Mouse (Mus musculus): ENCODE results near the gene Tll1. TPM values are rescaled to one million over a fixed set of nuclear protein-coding genes. Genes with fewer than 3 reads are reported as not detected.

Tll1 gene
- total and polyA plus RNA-seq, 3 experiments, result 0.29 to 1.2 (median 0.66) TPM

DNA sequence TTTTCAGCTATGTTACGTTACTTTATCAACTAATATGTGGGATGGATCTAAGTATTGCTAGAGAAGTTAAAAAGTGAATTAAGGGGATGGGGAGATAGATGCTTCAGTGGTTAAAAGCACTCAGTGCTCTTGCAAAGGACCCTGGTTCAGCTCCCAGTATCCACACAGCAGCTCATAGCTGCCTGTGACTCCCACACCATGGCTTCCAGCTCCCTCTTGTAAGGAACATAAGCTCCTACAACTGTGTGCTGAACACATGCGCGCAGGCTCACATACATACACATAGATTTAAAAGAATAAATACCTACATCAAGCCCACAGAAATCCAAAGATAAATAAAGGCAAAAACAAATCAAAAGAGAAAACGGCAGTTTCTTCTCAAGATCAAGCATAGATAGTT is 148.5 kb downstream of the Tll1 start:
- no peaks in the 10 kb centered on the region for H3K79me2 ChIP-seq (replicated peaks; ENCODE audit: control insufficient read depth, insufficient read depth, low read length)
- no peaks in the 10 kb centered on the region for H3K27me3 ChIP-seq (ENCODE audit: control insufficient read depth, insufficient read depth, low read length)
- intact Hi-C loops (cut with DNase I), result no loop called here
- H3K36me3 ChIP-seq (ENCODE audit: control insufficient read depth, insufficient read depth, low read length), result no peaks in the 10 kb centered on the region
- no peak overlapping the region for H3K27ac ChIP-seq
- no peak overlapping the region for H3K9ac ChIP-seq (ENCODE audit: low read depth, low read length)
- H3K4me1 ChIP-seq (ENCODE audit: control insufficient read depth, insufficient read depth, low read length), result no peaks in the 10 kb centered on the region
- H3K4me3 ChIP-seq, result no peak overlapping the region
- TF ChIP-seq CTCF (IDR thresholded peaks at IDR 0.05) (no peak), POLR2A (IDR thresholded peaks at IDR 0.05; ENCODE audit: insufficient read depth, low read depth, low read length) (no peak), EP300 (IDR thresholded peaks at IDR 0.05; ENCODE audit: insufficient read depth, low read depth, low read length) (no peak)
- DNase-seq, result no peak
- WGBS, result 84% methylated on average over 4 of the region's 4 CpGs

DNA sequence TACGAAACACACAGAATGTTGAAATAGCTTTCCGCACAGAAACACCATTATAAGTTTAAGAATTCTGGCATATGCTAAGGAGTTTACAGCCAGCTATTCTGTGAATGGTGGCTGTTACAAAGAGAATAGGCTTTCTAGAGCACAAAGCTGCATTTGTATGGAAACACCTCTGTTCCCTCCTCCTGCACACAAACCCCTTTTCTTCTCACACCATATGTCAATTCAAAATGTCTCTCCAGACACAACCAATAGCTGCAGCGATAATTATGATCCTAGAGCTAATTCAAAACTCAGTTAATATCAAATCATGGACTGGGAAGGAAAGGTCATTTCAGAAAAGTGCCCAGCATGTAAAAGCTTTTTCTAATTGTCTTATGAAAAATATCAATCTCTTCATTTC is 157.5 kb downstream of the Tll1 start:
- DNase-seq, result no peak
- no peak overlapping the region for H3K27ac ChIP-seq
- H3K9ac ChIP-seq (ENCODE audit: low read depth, low read length), result no peak overlapping the region
- H3K27me3 ChIP-seq (ENCODE audit: control insufficient read depth, insufficient read depth, low read length), result no peaks in the 10 kb centered on the region
- TF ChIP-seq CTCF (IDR thresholded peaks at IDR 0.05), result no peak
- no peak for TF ChIP-seq EP300 (IDR thresholded peaks at IDR 0.05; ENCODE audit: insufficient read depth, low read depth, low read length)
- TF ChIP-seq POLR2A (IDR thresholded peaks at IDR 0.05; ENCODE audit: insufficient read depth, low read depth, low read length), result no peak
- WGBS, result 90% methylated on average over 3 of the region's 3 CpGs
- H3K4me3 ChIP-seq, result no peak overlapping the region
- no peaks in the 10 kb centered on the region for H3K4me1 ChIP-seq (ENCODE audit: control insufficient read depth, insufficient read depth, low read length)
- no peaks in the 10 kb centered on the region for H3K79me2 ChIP-seq (replicated peaks; ENCODE audit: control insufficient read depth, insufficient read depth, low read length)
- intact Hi-C loops (cut with DNase I), result no loop called here
- no peaks in the 10 kb centered on the region for H3K36me3 ChIP-seq (ENCODE audit: control insufficient read depth, insufficient read depth, low read length)

DNA sequence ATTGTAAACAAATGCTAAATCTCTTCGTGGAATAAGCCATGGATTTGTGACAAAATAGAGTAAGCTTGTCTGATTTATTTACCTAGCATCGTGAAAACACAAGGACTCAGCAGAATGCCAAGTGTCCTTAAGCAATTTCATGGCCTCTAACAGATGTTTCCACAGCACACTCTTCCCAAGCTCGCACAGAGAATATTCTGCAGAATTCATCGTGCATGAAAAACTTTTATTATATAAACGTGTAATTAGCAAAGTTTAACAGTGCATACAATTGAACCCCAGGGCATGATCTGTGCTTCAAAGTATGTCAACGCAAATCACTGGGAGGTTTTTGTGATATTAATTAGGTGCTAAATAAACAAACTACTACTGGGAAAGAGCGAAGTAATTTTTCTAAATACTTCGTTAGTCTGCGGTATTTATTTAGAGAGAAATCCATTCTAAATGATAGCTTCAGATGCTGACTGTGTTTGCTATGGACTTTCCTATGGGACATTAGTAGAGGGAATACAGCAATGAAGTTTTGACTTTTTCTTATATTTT is 158.0 kb downstream of the Tll1 start:
- Histone ChIP-seq H3K79me2 (replicated peaks; ENCODE audit: control insufficient read depth, insufficient read depth, low read length) (no peaks in the 10 kb centered on the region), H3K4me3 (no peak overlapping the region), H3K9ac (ENCODE audit: low read depth, low read length) (no peak overlapping the region), H3K27me3 (ENCODE audit: control insufficient read depth, insufficient read depth, low read length) (no peaks in the 10 kb centered on the region), H3K4me1 (ENCODE audit: control insufficient read depth, insufficient read depth, low read length) (no peaks in the 10 kb centered on the region), H3K27ac (no peak overlapping the region), H3K36me3 (ENCODE audit: control insufficient read depth, insufficient read depth, low read length) (no peaks in the 10 kb centered on the region)
- WGBS, result 77% methylated on average over 9 of the region's 9 CpGs
- DNase-seq, result no peak
- TF ChIP-seq CTCF (IDR thresholded peaks at IDR 0.05) (no peak), EP300 (IDR thresholded peaks at IDR 0.05; ENCODE audit: insufficient read depth, low read depth, low read length) (no peak), POLR2A (IDR thresholded peaks at IDR 0.05; ENCODE audit: insufficient read depth, low read depth, low read length) (no peak)
- intact Hi-C loops (cut with DNase I), result no loop called here

DNA sequence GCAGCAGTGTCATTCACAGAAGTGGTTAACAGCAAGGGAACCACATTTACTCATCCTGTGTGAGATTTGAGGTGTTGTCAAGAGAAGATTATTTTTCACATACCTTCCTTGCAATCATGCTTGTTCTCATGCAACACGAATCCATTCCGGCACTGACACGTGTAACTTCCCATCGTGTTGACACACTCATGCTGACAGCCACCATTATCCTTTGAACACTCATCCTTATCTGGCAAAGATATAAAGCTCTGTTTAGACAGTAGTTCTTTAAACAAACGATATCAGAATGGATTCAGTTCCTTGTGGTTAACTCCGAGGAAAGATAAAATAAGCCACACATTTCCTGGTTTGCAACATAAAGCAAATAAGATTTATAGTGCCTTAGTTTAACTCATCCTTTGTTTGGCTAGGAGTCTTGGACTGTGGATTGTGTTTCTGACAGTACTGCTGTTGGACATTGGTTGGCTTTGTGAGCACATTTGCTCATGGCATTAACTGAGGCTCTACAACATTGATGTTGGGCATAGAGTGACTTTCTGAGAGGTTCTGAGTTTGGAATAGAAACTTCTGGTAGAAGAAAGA is 164.7 kb downstream of the Tll1 start:
- Histone ChIP-seq H3K27ac (no peak overlapping the region), H3K4me3 (no peak overlapping the region), H3K79me2 (replicated peaks; ENCODE audit: control insufficient read depth, insufficient read depth, low read length) (no peaks in the 10 kb centered on the region), H3K27me3 (ENCODE audit: control insufficient read depth, insufficient read depth, low read length) (no peaks in the 10 kb centered on the region), H3K9ac (ENCODE audit: low read depth, low read length) (no peak overlapping the region), H3K36me3 (ENCODE audit: control insufficient read depth, insufficient read depth, low read length) (no peaks in the 10 kb centered on the region), H3K4me1 (ENCODE audit: control insufficient read depth, insufficient read depth, low read length) (no peaks in the 10 kb centered on the region)
- 10% methylated on average over 6 of the region's 6 CpGs for WGBS
- TF ChIP-seq POLR2A (IDR thresholded peaks at IDR 0.05; ENCODE audit: insufficient read depth, low read depth, low read length) (no peak), EP300 (IDR thresholded peaks at IDR 0.05; ENCODE audit: insufficient read depth, low read depth, low read length) (no peak), CTCF (IDR thresholded peaks at IDR 0.05) (no peak)
- intact Hi-C loops (cut with DNase I), result no loop called here
- DNase-seq, result no peak

DNA sequence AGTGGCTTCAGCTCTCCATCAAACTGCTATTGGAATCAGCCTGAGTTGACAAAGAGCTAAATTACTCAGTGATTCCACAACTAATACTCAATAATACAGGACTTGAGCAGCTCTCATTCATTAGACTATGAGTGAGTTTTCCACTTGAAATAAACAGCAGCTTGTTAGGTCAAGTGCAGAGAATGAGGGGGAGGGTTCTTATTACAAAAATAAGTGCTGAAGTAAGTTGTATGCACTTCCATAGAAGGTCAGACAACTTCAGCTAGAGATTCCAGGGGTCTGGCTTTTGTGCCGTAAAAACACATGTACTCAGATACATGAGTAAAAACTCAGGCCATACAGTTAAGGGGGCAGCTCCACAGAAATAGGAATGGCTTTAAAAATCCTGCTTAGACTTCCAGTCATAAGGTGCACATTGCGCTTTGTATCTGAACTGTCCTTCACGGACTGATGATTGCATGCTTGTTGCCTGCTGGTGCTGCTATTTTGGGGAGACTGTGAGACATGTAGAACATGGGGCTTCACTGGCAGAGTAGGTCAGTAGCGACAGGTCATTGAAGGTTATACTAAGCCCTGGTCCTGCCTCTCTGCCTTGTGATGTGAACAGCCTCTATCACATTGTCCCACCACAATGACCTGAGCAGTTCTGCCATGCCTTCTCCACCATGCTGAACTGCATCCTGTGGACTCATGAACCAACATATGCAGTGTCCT is 175.2 kb downstream of the Tll1 start:
- H3K36me3 ChIP-seq (ENCODE audit: control insufficient read depth, insufficient read depth, low read length), result peaks cover 2% of the 10 kb centered on the region; the same call in 1 of the 2 replicates
- H3K79me2 ChIP-seq (replicated peaks; ENCODE audit: control insufficient read depth, insufficient read depth, low read length), result no peaks in the 10 kb centered on the region
- intact Hi-C loops (cut with DNase I), result no loop called here
- peak overlapping the region; percentile 32 for H3K27ac ChIP-seq
- no peak overlapping the region for H3K9ac ChIP-seq (ENCODE audit: low read depth, low read length)
- no peaks in the 10 kb centered on the region for H3K4me1 ChIP-seq (ENCODE audit: control insufficient read depth, insufficient read depth, low read length)
- TF ChIP-seq EP300 (IDR thresholded peaks at IDR 0.05; ENCODE audit: insufficient read depth, low read depth, low read length), result no peak
- no peak for TF ChIP-seq CTCF (IDR thresholded peaks at IDR 0.05)
- no peak for TF ChIP-seq POLR2A (IDR thresholded peaks at IDR 0.05; ENCODE audit: insufficient read depth, low read depth, low read length)
- no peaks in the 10 kb centered on the region for H3K27me3 ChIP-seq (ENCODE audit: control insufficient read depth, insufficient read depth, low read length)
- 68% methylated on average over 4 of the region's 4 CpGs for WGBS
- no peak overlapping the region for H3K4me3 ChIP-seq
- DNase-seq, result peak in 1 of 2 experiments; percentile 15

DNA sequence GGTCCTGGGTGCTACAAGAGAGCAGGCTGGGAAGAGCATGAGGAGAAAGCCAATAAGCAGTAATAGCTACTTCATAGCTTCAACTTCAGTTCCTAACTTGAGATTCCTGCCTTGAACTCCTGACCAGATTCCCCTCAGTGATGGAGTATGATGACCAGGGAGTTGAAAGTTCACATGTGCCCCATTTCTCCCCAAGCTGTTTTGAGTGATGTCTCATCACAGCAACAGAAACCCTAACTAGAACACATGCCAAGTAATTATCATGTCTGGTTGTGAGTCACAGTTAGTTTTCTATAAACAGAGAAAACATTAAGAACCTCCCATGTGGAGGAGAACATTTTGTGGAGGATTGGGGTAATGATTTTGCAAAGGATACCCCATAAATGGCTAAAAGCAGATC is 176.0 kb downstream of the Tll1 start:
- H3K27ac ChIP-seq, result no peak overlapping the region
- TF ChIP-seq POLR2A (IDR thresholded peaks at IDR 0.05; ENCODE audit: insufficient read depth, low read depth, low read length), result no peak
- no peak for TF ChIP-seq CTCF (IDR thresholded peaks at IDR 0.05)
- TF ChIP-seq EP300 (IDR thresholded peaks at IDR 0.05; ENCODE audit: insufficient read depth, low read depth, low read length), result no peak

More for the DNA sequence above, 176.0 kb downstream of the Tll1 start:
- intact Hi-C loops (cut with DNase I), result no loop called here
- Histone ChIP-seq H3K27me3 (ENCODE audit: control insufficient read depth, insufficient read depth, low read length) (no peaks in the 10 kb centered on the region), H3K4me3 (no peak overlapping the region), H3K79me2 (replicated peaks; ENCODE audit: control insufficient read depth, insufficient read depth, low read length) (no peaks in the 10 kb centered on the region), H3K36me3 (ENCODE audit: control insufficient read depth, insufficient read depth, low read length) (peaks cover 2% of the 10 kb centered on the region; the same call in 1 of the 2 replicates), H3K9ac (ENCODE audit: low read depth, low read length) (no peak overlapping the region), H3K4me1 (ENCODE audit: control insufficient read depth, insufficient read depth, low read length) (no peaks in the 10 kb centered on the region)
- DNase-seq, result no peak
